Mouse (Mus musculus) testis, adult 2 months (tissue): ENCODE measurements around the gene Macc1. TPM values are rescaled to one million over a fixed set of nuclear protein-coding genes. Genes with fewer than 3 reads are reported as not detected.

Experiments
- H3K27ac ChIP-seq: fragments of 200-500 bp; 2 replicates; pipeline ENCODE4 v1.5.1; 2012; ENCODE audit warnings: low read depth, low read length; ENCODE audit not compliant: control insufficient read depth, insufficient read depth
- H3K27me3 ChIP-seq: fragments of 200-500 bp; 2 replicates; pipeline ENCODE4 v1.6.1; 2012; ENCODE audit warnings: mild to moderate bottlenecking, low read length, moderate library complexity; ENCODE audit not compliant: control insufficient read depth, insufficient read depth
- H3K36me3 ChIP-seq: fragments of 200-500 bp; 2 replicates; pipeline ENCODE4 v1.6.1; 2012; ENCODE audit warnings: mild to moderate bottlenecking, low read length; ENCODE audit not compliant: control insufficient read depth, insufficient read depth
- H3K4me1 ChIP-seq: fragments of 200-500 bp; 2 replicates; pipeline ENCODE4 v1.6.1; 2012; ENCODE audit warnings: low read length; ENCODE audit not compliant: control insufficient read depth, insufficient read depth
- H3K4me3 ChIP-seq: fragments of 200-500 bp; 2 replicates; pipeline ENCODE4 v1.5.1; 2012; ENCODE audit warnings: low read depth, mild to moderate bottlenecking, low read length, moderate library complexity, mixed read lengths; ENCODE audit not compliant: control insufficient read depth
- CTCF ChIP-seq: fragments of 200-500 bp; IDR thresholded peaks from 2 replicates; pipeline ENCODE4 v1.5.1; 2012; ENCODE audit warnings: low read depth, mild to moderate bottlenecking, inconsistent platforms, low read length, moderate library complexity; ENCODE audit not compliant: control insufficient read depth, insufficient read depth, insufficient replicate concordance
- POLR2A ChIP-seq: fragments of 200-500 bp; IDR thresholded peaks from 2 replicates; pipeline ENCODE4 v1.6.1; 2012; ENCODE audit warnings: low read depth, mild to moderate bottlenecking, inconsistent platforms, low read length, moderate library complexity; ENCODE audit not compliant: control insufficient read depth
- polyA plus RNA-seq: library from polyadenylated mRNA; depleted of rRNA; stranded (reverse); fragments of >200 nt; gene quantifications from 2 replicates; pipeline ENCODE4 v1.2.3, GENCODE M21; 2012

Gene Macc1
- polyA plus RNA-seq, 1 experiment, result 0.30 TPM

DNA sequence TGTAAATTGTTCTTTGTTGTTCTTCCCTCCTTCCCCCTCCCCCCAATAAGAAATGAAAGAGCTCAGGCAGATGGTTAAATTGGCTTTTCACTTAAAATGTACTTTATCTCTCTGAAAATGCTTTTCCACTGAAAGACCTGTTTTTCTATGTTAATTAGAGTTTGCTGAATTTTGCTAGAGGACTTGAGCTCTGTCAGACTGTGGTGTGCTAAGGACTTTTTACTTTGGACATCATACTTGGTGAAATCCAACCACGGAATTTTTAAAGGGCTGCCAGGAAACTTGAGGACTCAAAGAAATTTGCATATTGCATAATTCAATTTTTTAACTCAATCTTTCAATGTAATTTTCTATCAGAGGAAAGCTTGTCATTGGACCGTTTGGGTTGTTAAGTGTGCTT is 126.7 kb downstream of the Macc1 start:
- Histone ChIP-seq H3K4me1 (no peaks in the 10 kb centered on the region), H3K27me3 (no peaks in the 10 kb centered on the region), H3K36me3 (no peaks in the 10 kb centered on the region), H3K4me3 (no peak overlapping the region), H3K27ac (no peak overlapping the region)
- TF ChIP-seq POLR2A, result no peak

GRCm38 (mm10) chr12:119450116-119450515 is 136.0 kb downstream of the Macc1 start:
- Histone ChIP-seq H3K27ac (no peak overlapping the region), H3K4me3 (no peak overlapping the region), H3K36me3 (no peaks in the 10 kb centered on the region), H3K27me3 (no peaks in the 10 kb centered on the region), H3K4me1 (no peaks in the 10 kb centered on the region)
- TF ChIP-seq CTCF (no peak), POLR2A (no peak)

- Histone ChIP-seq H3K27ac (no peak overlapping the region), H3K4me3 (no peak overlapping the region), H3K27me3 (no peaks in the 10 kb centered on the region), H3K4me1 (no peaks in the 10 kb centered on the region), H3K36me3 (no peaks in the 10 kb centered on the region)
- TF ChIP-seq CTCF, result no peak
- no peak for TF ChIP-seq POLR2A
Measured at GRCm38 (mm10) chr12:119451232-119451631, 137.2 kb downstream of the Macc1 start.

DNA sequence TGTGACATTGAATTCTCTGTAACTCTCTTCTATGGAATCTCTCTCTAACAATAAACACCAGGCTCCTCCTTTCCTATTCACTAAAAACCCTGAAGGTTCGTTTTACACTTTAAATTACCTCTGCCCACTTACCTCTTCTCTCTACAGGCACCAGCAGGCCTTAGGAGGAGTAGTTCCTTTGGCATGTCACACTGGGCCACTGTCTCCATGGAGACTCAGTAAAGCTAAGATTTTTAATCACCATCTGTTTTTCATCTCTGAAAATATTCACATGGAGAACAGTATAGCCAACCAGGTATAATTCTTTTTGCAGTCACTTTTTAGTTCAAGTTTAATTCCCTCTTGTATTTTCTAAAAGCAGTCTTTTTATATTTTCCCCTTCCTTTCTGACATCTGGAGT is 140.0 kb downstream of the Macc1 start:
- H3K27me3 ChIP-seq, result no peaks in the 10 kb centered on the region
- H3K4me3 ChIP-seq, result no peak overlapping the region
- H3K36me3 ChIP-seq, result no peaks in the 10 kb centered on the region
- no peak for TF ChIP-seq CTCF
- TF ChIP-seq POLR2A, result no peak
- no peak overlapping the region for H3K27ac ChIP-seq
- no peaks in the 10 kb centered on the region for H3K4me1 ChIP-seq

DNA sequence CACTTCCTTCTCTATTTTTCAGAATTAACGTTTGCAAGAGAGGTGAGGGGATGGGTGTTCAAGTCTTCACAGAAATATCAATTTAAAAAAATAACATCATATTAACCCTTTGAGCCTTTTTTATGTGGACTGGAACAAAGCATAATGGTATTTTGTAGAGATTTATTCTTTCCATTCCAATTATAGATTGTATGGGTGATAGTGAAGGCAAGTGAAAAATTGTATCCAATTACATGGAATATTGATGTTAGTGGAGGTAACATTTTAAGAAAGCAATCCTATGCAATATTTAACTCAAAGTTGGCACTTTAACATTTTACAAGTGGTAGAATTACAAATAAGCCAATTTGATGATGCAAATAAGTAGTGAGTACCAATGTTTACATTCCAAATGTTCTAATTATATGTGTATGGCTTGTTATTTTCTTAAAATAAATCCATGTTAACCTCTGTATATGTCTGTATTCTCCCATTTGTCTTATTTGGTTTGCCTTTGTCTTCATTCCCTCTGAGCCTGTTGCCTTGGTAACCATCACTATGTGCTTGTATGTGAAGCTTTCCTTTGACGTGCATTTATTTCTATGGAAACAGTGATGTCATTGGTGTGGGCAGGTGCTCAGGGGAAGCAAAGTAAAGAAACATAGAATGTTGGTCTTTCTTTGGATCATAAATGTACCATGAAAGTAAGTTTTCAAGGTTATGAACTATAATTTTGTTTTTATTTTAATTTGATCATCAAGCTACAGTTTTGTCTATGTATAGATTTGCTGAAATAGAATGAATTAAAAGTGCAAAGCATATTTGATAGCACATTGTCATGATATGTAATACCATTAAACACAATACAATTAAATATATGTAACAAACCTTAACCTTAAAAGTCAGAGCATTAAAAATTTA is 150.2 kb downstream of the Macc1 start:
- Histone ChIP-seq H3K4me3 (no peak overlapping the region), H3K4me1 (no peaks in the 10 kb centered on the region), H3K36me3 (no peaks in the 10 kb centered on the region), H3K27me3 (no peaks in the 10 kb centered on the region), H3K27ac (no peak overlapping the region)
- TF ChIP-seq POLR2A (no peak), CTCF (no peak)

DNA sequence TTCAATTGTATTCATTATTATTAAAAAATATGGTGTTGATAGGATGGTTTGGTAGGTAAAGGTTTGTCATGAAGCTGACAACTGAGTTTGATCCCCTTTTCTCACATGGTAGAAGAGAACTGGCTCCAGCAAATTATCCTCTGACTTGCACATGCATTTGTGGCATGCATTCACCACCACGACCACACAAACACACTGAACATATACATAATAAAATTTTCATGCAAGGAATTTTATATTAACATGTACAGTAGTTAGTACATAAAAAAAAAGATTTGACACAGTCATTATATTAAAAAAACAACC is 150.8 kb downstream of the Macc1 start:
- no peaks in the 10 kb centered on the region for H3K27me3 ChIP-seq
- no peak overlapping the region for H3K4me3 ChIP-seq
- no peaks in the 10 kb centered on the region for H3K4me1 ChIP-seq
- no peaks in the 10 kb centered on the region for H3K36me3 ChIP-seq
- TF ChIP-seq POLR2A (no peak), CTCF (no peak)
- H3K27ac ChIP-seq, result no peak overlapping the region

- no peak overlapping the region for H3K27ac ChIP-seq
- no peaks in the 10 kb centered on the region for H3K4me1 ChIP-seq
- H3K4me3 ChIP-seq, result no peak overlapping the region
- no peaks in the 10 kb centered on the region for H3K27me3 ChIP-seq
- TF ChIP-seq POLR2A (no peak), CTCF (no peak)
- no peaks in the 10 kb centered on the region for H3K36me3 ChIP-seq
Measured at GRCm38 (mm10) chr12:119467656-119468055, 153.6 kb downstream of the Macc1 start.
